Mouse (Mus musculus): Measurements from ENCODE around the gene Hist1h4k. TPM values are rescaled to one million over a fixed set of nuclear protein-coding genes. Genes with fewer than 3 reads are reported as not detected.
"Not testable (repeated sequence)": the region's sequence is repeated elsewhere in the genome, so short reads cannot be mapped to it uniquely, and the experiment has no call there.

The Hist1h4k gene
- polyA plus RNA-seq (2012; fragmentation: generic; extraction: Trizol): 6.3 TPM

DNA sequence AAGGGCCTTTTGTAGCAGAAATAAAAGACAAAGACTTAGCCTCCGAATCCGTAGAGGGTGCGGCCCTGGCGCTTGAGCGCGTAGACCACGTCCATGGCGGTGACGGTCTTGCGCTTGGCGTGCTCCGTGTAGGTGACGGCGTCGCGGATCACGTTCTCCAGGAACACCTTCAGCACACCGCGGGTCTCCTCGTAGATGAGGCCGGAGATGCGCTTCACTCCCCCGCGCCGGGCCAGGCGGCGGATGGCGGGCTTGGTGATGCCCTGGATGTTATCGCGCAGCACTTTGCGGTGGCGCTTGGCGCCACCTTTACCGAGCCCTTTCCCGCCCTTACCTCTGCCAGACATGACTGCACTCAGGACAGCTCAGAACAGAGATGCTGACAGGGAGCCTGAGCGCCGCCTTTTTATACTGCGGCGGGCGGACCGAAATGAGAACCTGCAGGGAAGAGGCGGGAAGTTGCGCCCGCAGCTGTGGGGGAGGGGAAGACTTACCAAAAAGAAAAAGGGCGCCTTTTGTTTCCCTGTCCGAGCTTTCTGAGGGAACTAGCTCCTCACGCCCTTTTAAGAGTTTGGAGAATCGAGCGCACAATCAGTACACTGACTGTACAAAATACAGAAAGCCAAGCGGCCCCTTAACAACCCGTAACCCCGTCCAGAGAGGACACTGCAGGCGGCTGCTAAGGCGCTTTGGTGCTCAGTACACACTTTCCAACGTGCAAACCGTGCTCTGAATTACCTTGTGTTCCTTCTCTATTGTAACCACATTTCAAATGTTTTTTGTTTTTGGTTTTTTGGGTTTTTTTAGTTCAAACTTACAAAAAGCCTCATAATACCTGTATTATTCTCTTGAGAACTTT is at the start of gene Hist1h4k:
Gene Hist1h4k, minus strand, starts transcription at position 347 of the 859 bp plus-strand sequence.
- TF ChIP-seq POLR2AphosphoS2 (IDR thresholded peaks at IDR 0.05; ENCODE audit: insufficient read length, low read depth) (peak; percentile 92), POLR2A (IDR thresholded peaks at IDR 0.05; ENCODE audit: insufficient read length, low read depth) (peak; percentile 80), E2F4 (IDR thresholded peaks at IDR 0.05; ENCODE audit: insufficient read depth) (peak; percentile 69)
- not testable (repeated sequence) for H3ac ChIP-seq (ENCODE audit: control insufficient read depth, insufficient read length); H3K36me3 ChIP-seq (ENCODE audit: control insufficient read depth, insufficient read depth); H3K27me3 ChIP-seq (ENCODE audit: control insufficient read depth, insufficient read depth, insufficient read length)
- H3K4me3 ChIP-seq: peak within 1 kb of the TSS; percentile 43
- peaks cover 23% of the 10 kb centered on the region for H3K79me2 ChIP-seq (ENCODE audit: control insufficient read depth, insufficient read depth)
- peak within 1 kb of the TSS; percentile 82 for H3K4me2 ChIP-seq (ENCODE audit: low read depth)

DNA sequence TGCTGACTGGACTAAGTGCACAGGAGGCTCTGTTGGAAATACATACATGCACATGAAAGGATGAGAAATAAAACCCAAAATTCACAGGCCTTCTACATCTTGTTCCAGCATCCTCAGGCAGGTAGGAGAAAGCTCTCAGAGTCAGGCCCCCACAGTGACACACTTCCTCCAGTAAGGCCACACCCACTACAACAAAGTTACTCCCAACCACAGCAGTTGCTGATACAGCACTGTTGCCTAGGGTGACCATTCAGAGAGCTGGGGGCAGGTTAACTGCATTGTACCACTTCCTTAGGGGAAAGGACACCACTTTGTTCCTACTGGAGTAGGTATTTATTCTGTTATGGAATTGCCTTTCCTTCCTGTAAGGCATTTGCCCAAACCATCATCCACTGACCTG is 46.9 kb upstream of the Hist1h4k start:
- H3K27me3 ChIP-seq (ENCODE audit: control insufficient read depth, insufficient read depth, insufficient read length); H3K4me3 ChIP-seq; H3K4me2 ChIP-seq (ENCODE audit: low read depth); H3K36me3 ChIP-seq (ENCODE audit: control insufficient read depth, insufficient read depth); H3ac ChIP-seq (ENCODE audit: control insufficient read depth, insufficient read length); H3K79me2 ChIP-seq (ENCODE audit: control insufficient read depth, insufficient read depth): not testable (repeated sequence)

DNA sequence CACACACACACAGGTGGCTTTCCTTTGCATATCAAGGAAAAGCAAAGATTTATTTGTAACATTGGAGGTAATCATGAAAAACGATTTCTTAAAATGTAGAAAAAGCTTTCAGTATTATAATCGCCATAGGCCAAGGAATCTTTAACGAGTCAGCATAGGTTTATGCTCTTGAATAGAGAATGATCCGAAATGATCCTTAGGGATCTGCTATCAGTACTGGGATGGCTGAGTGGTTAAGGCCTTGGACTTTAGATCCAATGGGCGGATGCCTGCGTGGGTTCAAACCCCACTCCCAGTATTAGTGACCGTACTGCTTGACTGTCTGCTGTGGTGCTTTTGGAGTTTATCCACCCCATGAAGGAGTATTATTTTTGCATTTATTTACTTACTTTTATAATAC is 45.3 kb upstream of the Hist1h4k start:
- Histone ChIP-seq H3K27me3 (ENCODE audit: control insufficient read depth, insufficient read depth, insufficient read length) (no peaks in the 10 kb centered on the region), H3K79me2 (ENCODE audit: control insufficient read depth, insufficient read depth) (no peaks in the 10 kb centered on the region), H3K4me3 (no peak overlapping the region), H3ac (ENCODE audit: control insufficient read depth, insufficient read length) (no peak overlapping the region), H3K4me2 (ENCODE audit: low read depth) (no peak overlapping the region), H3K36me3 (ENCODE audit: control insufficient read depth, insufficient read depth) (no peaks in the 10 kb centered on the region)
- TF ChIP-seq MYOD1 (IDR thresholded peaks at IDR 0.05; ENCODE audit: control insufficient read depth in 1 of 3, insufficient read length in 2 of 3, low read depth in 2 of 3): no peak
- TF ChIP-seq MYOG (IDR thresholded peaks at IDR 0.05; ENCODE audit: control insufficient read depth in 1 of 3, insufficient read depth in 1 of 3, insufficient read length in 2 of 3, low read depth in 2 of 3): no peak
- TF ChIP-seq TCF12 (IDR thresholded peaks at IDR 0.05; ENCODE audit: insufficient read depth, poor library complexity, severe bottlenecking): no peak
- no peak for TF ChIP-seq POLR2AphosphoS2 (IDR thresholded peaks at IDR 0.05; ENCODE audit: insufficient read length, low read depth)

DNA sequence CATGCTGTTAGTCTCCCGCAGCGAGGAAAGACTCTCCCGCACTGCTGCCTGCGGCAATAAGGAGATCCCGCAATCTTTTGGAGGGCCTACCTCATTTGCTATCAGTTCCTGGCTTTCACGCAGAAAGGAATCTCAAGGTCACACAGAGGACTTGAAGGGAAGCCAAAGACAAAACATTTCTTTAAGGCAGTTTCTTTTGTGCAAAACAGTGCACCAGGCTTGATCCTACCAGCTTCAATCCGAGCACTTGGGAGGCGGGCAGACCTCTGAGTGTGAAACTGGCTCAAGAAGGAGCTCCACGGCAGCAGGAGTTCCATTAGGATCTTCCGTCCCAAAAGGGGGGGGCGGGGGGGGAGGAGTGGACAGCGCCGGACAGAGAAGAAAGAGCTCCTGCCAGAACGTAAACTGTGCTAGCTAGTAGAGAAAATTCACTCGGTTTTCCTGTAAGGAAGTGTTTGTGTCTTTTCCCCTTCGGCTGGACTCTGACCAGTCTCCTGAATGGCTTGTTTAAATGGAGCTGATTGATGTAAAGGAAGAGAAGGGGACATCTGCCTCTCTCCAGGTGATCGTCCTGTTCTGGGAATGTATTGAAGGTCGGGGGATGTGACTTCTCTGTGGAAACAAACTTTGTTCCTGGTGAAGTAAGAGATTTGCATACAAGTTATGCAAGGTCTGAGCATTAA is 40.4 kb upstream of the Hist1h4k start:
- TF ChIP-seq SRF (IDR thresholded peaks at IDR 0.05; ENCODE audit: control insufficient read depth, insufficient read length, low read depth) (no peak), POLR2AphosphoS2 (IDR thresholded peaks at IDR 0.05; ENCODE audit: insufficient read length, low read depth) (no peak), CEBPB (IDR thresholded peaks at IDR 0.05; ENCODE audit: insufficient read depth, poor library complexity, severe bottlenecking) (no peak), REST (IDR thresholded peaks at IDR 0.05; ENCODE audit: insufficient read depth, insufficient read length) (no peak), MYOG (IDR thresholded peaks at IDR 0.05; ENCODE audit: control insufficient read depth in 1 of 3, insufficient read depth in 1 of 3, insufficient read length in 2 of 3, low read depth in 2 of 3) (no peak), TCF12 (IDR thresholded peaks at IDR 0.05; ENCODE audit: insufficient read depth, poor library complexity, severe bottlenecking) (no peak), MAX (IDR thresholded peaks at IDR 0.05; ENCODE audit: low read depth) (no peak), TCF3 (IDR thresholded peaks at IDR 0.05; ENCODE audit: insufficient read length, low read depth) (no peak), E2F4 (IDR thresholded peaks at IDR 0.05; ENCODE audit: insufficient read depth) (no peak), MYOD1 (IDR thresholded peaks at IDR 0.05; ENCODE audit: control insufficient read depth in 1 of 3, insufficient read length in 2 of 3, low read depth in 2 of 3) (no peak), USF1 (IDR thresholded peaks at IDR 0.05; ENCODE audit: low read depth) (no peak), POLR2A (IDR thresholded peaks at IDR 0.05; ENCODE audit: insufficient read length, low read depth) (no peak)
- Histone ChIP-seq H3K4me2 (ENCODE audit: low read depth) (peak overlapping the region; percentile 12), H3K79me2 (ENCODE audit: control insufficient read depth, insufficient read depth) (no peaks in the 10 kb centered on the region), H3K36me3 (ENCODE audit: control insufficient read depth, insufficient read depth) (no peaks in the 10 kb centered on the region), H3ac (ENCODE audit: control insufficient read depth, insufficient read length) (no peak overlapping the region), H3K4me3 (no peak overlapping the region), H3K27me3 (ENCODE audit: control insufficient read depth, insufficient read depth, insufficient read length) (no peaks in the 10 kb centered on the region)

DNA sequence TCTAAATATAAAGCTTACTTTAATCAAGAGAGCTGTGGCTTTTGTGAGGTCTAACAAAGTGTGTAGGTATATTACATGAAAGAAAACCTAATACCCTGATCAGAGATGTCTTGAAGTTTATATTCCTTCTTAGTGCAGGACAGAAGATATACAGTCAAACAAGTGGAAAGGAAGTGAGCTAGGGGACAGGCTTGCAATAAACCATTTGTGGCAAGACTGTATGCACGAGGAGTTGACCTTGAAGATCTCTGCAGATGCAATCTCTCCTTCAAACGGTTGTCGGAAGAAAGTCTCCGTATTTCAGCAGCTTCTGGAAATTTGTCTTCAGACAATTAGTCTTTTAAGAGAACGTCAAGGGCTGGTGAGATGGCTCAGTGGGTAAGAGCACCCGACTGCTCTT is 39.6 kb upstream of the Hist1h4k start:
- no peak for TF ChIP-seq POLR2A (IDR thresholded peaks at IDR 0.05; ENCODE audit: insufficient read length, low read depth)
- TF ChIP-seq TCF12 (IDR thresholded peaks at IDR 0.05; ENCODE audit: insufficient read depth, poor library complexity, severe bottlenecking): no peak
- no peak for TF ChIP-seq MAX (IDR thresholded peaks at IDR 0.05; ENCODE audit: low read depth)
- TF ChIP-seq MYOG (IDR thresholded peaks at IDR 0.05; ENCODE audit: control insufficient read depth in 1 of 3, insufficient read depth in 1 of 3, insufficient read length in 2 of 3, low read depth in 2 of 3): no peak
- TF ChIP-seq POLR2AphosphoS2 (IDR thresholded peaks at IDR 0.05; ENCODE audit: insufficient read length, low read depth): no peak
- no peak for TF ChIP-seq REST (IDR thresholded peaks at IDR 0.05; ENCODE audit: insufficient read depth, insufficient read length)
- TF ChIP-seq E2F4 (IDR thresholded peaks at IDR 0.05; ENCODE audit: insufficient read depth): no peak
- TF ChIP-seq SRF (IDR thresholded peaks at IDR 0.05; ENCODE audit: control insufficient read depth, insufficient read length, low read depth): no peak
- TF ChIP-seq USF1 (IDR thresholded peaks at IDR 0.05; ENCODE audit: low read depth): no peak
- no peak for TF ChIP-seq MYOD1 (IDR thresholded peaks at IDR 0.05; ENCODE audit: control insufficient read depth in 1 of 3, insufficient read length in 2 of 3, low read depth in 2 of 3)
- TF ChIP-seq CEBPB (IDR thresholded peaks at IDR 0.05; ENCODE audit: insufficient read depth, poor library complexity, severe bottlenecking): no peak
- TF ChIP-seq TCF3 (IDR thresholded peaks at IDR 0.05; ENCODE audit: insufficient read length, low read depth): no peak
- H3K79me2 ChIP-seq (ENCODE audit: control insufficient read depth, insufficient read depth): no peaks in the 10 kb centered on the region
- H3K4me3 ChIP-seq: no peak overlapping the region

More for the DNA sequence above, 39.6 kb upstream of the Hist1h4k start:
- Histone ChIP-seq H3K27me3 (ENCODE audit: control insufficient read depth, insufficient read depth, insufficient read length) (no peaks in the 10 kb centered on the region), H3K4me2 (ENCODE audit: low read depth) (no peak overlapping the region), H3K36me3 (ENCODE audit: control insufficient read depth, insufficient read depth) (no peaks in the 10 kb centered on the region), H3ac (ENCODE audit: control insufficient read depth, insufficient read length) (no peak overlapping the region)

All from myocyte (in vitro differentiated cells).